Mouse (Mus musculus) myocyte (in vitro differentiated cells): ENCODE results near the gene Shisal2a.

ENCODE experiments used
- CEBPB ChIP-seq: IDR thresholded peaks from 2 replicates; pipeline ENCODE4 v1.6.1; 2011; ENCODE audit warnings: mild to moderate bottlenecking, moderate library complexity; ENCODE audit not compliant: poor library complexity, insufficient read depth, severe bottlenecking
- E2F4 ChIP-seq: IDR thresholded peaks from one replicate; pipeline ENCODE4 v1.6.1; 2011; ENCODE audit warnings: mild to moderate bottlenecking, control low read depth, moderate library complexity; ENCODE audit not compliant: insufficient read depth
- MAX ChIP-seq: IDR thresholded peaks from one replicate; pipeline ENCODE4 v1.6.1; 2011; ENCODE audit warnings: low read depth, mild to moderate bottlenecking, control low read depth
- MYOD1 ChIP-seq, 3 experiments: IDR thresholded peaks; one replicate each; pipeline ENCODE4 v1.6.1; 2011; ENCODE audit warnings: control low read depth in 2 of 3, low read depth in 2 of 3, mild to moderate bottlenecking in 2 of 3, moderate library complexity in 1 of 3; ENCODE audit not compliant: insufficient read length in 2 of 3, control insufficient read depth in 1 of 3
- MYOG ChIP-seq, 3 experiments: IDR thresholded peaks; one replicate each; pipeline ENCODE4 v1.6.1; 2011; ENCODE audit warnings: control low read depth in 2 of 3, low read depth in 2 of 3, mild to moderate bottlenecking in 2 of 3; ENCODE audit not compliant: insufficient read length in 2 of 3, control insufficient read depth in 1 of 3, insufficient read depth in 1 of 3
- POLR2A ChIP-seq: IDR thresholded peaks from one replicate; pipeline ENCODE4 v1.6.1; 2011; ENCODE audit warnings: low read depth, mild to moderate bottlenecking, control low read depth, moderate library complexity; ENCODE audit not compliant: insufficient read length
- POLR2AphosphoS2 ChIP-seq: IDR thresholded peaks from one replicate; pipeline ENCODE4 v1.6.1; 2011; ENCODE audit warnings: low read depth, control low read depth; ENCODE audit not compliant: insufficient read length
- REST ChIP-seq: IDR thresholded peaks from one replicate; pipeline ENCODE4 v1.6.1; 2011; ENCODE audit warnings: mild to moderate bottlenecking, control low read depth, moderate library complexity; ENCODE audit not compliant: insufficient read depth, insufficient read length
- SRF ChIP-seq: IDR thresholded peaks from one replicate; pipeline ENCODE4 v1.6.1; 2011; ENCODE audit warnings: low read depth; ENCODE audit not compliant: control insufficient read depth, insufficient read length
- TCF12 ChIP-seq: IDR thresholded peaks from one replicate; pipeline ENCODE4 v1.6.1; 2011; ENCODE audit warnings: mild to moderate bottlenecking, control low read depth; ENCODE audit not compliant: poor library complexity, insufficient read depth, severe bottlenecking
- TCF3 ChIP-seq: IDR thresholded peaks from one replicate; pipeline ENCODE4 v1.6.1; 2011; ENCODE audit warnings: low read depth, control low read depth; ENCODE audit not compliant: insufficient read length
- USF1 ChIP-seq: IDR thresholded peaks from one replicate; pipeline ENCODE4 v1.6.1; 2011; ENCODE audit warnings: low read depth, mild to moderate bottlenecking, control low read depth, moderate library complexity

GRCm38 (mm10) chr4:108360136-108361055 is 22.8 kb downstream of the Shisal2a start:
- TF ChIP-seq TCF12 (no peak), POLR2A (no peak), USF1 (no peak), E2F4 (no peak), CEBPB (no peak), POLR2AphosphoS2 (no peak), MYOD1 (IDR thresholded peaks at IDR 0.05; ENCODE audit: control insufficient read depth in 1 of 3, insufficient read length in 2 of 3, low read depth in 2 of 3) (no peak), MYOG (IDR thresholded peaks at IDR 0.05; ENCODE audit: control insufficient read depth in 1 of 3, insufficient read depth in 1 of 3, insufficient read length in 2 of 3, low read depth in 2 of 3) (no peak), MAX (no peak), TCF3 (no peak), REST (no peak), SRF (no peak)
